Mouse (Mus musculus) midbrain, embryonic 10.5 days (tissue): ENCODE data around the gene Etv6. TPM values are rescaled to one million over a fixed set of nuclear protein-coding genes. Genes with fewer than 3 reads are reported as not detected.

Experiments
- DNase-seq: peaks from one replicate; pipeline ENCODE4 v3.0.0-alpha.2; 2017; ENCODE audit warnings: low spot score
- H3K27ac ChIP-seq: fragments of 300-500 bp; sonication (generic); replicated peaks from 2 replicates; pipeline ENCODE4 v1.5.1; 2016; ENCODE audit warnings: mild to moderate bottlenecking
- H3K27me3 ChIP-seq: fragments of 300-500 bp; sonication (generic); 2 replicates; pipeline ENCODE4 v1.6.1; 2016; ENCODE audit warnings: low read depth, mild to moderate bottlenecking; ENCODE audit not compliant: poor library complexity, severe bottlenecking
- H3K36me3 ChIP-seq: fragments of 300-500 bp; sonication (generic); 2 replicates; pipeline ENCODE4 v1.6.1; 2016; ENCODE audit warnings: mild to moderate bottlenecking, moderate library complexity
- H3K4me1 ChIP-seq: fragments of 300-500 bp; sonication (generic); 2 replicates; pipeline ENCODE4 v1.6.1; 2016
- H3K4me3 ChIP-seq: fragments of 300-500 bp; sonication (generic); 2 replicates; pipeline ENCODE4 v1.5.1; 2016; ENCODE audit warnings: mild to moderate bottlenecking, moderate library complexity
- H3K9me3 ChIP-seq: fragments of 300-500 bp; sonication (generic); replicated peaks from 2 replicates; pipeline ENCODE4 v1.6.1; 2016; ENCODE audit warnings: mild to moderate bottlenecking
- WGBS: fragments of 180-500 bp; shearing (Covaris S2); methylation state at CpG from one replicate; pipeline ENCODE4 v1.1.7; 2016; 5-methylcytosine and 5-hydroxymethylcytosine counted together
- polyA plus RNA-seq: library from polyadenylated mRNA; unstranded; fragments of >200 nt; fragmentation: Nextera tagmentation; extraction: Ambion mirVana; gene quantifications from 2 replicates; pipeline ENCODE4 v1.2.1, GENCODE M21; 2016

The Etv6 gene
- polyA plus RNA-seq, 1 experiment from 2014 or later, result 12.6 TPM

GRCm38 (mm10) chr6:134173439-134173838 is 137.9 kb downstream of the Etv6 start:
- Histone ChIP-seq H3K4me3 (no peak overlapping the region), H3K36me3 (0 out of 2 replicates have a peak, but pooled peaks cover 3% of the 10 kb centered on the region), H3K27me3 (no peaks in the 10 kb centered on the region), H3K27ac (no peak overlapping the region), H3K4me1 (peaks cover 15% of the 10 kb centered on the region), H3K9me3 (no peaks in the 10 kb centered on the region)
- 84% methylated on average over 6 of the region's 6 CpGs for WGBS
- DNase-seq, result no peak

GRCm38 (mm10) chr6:134175059-134175458 is 139.6 kb downstream of the Etv6 start:
- Histone ChIP-seq H3K27ac (no peak overlapping the region), H3K9me3 (no peaks in the 10 kb centered on the region), H3K4me1 (peaks cover 15% of the 10 kb centered on the region), H3K36me3 (0 out of 2 replicates have a peak, but pooled peaks cover 3% of the 10 kb centered on the region), H3K27me3 (no peaks in the 10 kb centered on the region), H3K4me3 (no peak overlapping the region)
- WGBS, result 68% methylated on average over 9 of the region's 9 CpGs
- no peak for DNase-seq

GRCm38 (mm10) chr6:134177196-134177595 is 141.7 kb downstream of the Etv6 start:
- no peaks in the 10 kb centered on the region for H3K9me3 ChIP-seq
- no peak overlapping the region for H3K27ac ChIP-seq
- H3K27me3 ChIP-seq, result no peaks in the 10 kb centered on the region
- H3K4me3 ChIP-seq, result no peak overlapping the region
- 78% methylated on average over 5 of the region's 5 CpGs for WGBS
- DNase-seq, result no peak
- no peaks in the 10 kb centered on the region for H3K36me3 ChIP-seq
- H3K4me1 ChIP-seq, result peaks cover 6% of the 10 kb centered on the region; the same call in 1 of the 2 replicates

- 91% methylated on average over 17 of the region's 17 CpGs for WGBS
- no peak overlapping the region for H3K4me3 ChIP-seq
- H3K9me3 ChIP-seq, result no peaks in the 10 kb centered on the region
- no peak for DNase-seq
- peaks cover 6% of the 10 kb centered on the region; the same call in 1 of the 2 replicates for H3K4me1 ChIP-seq
- H3K27ac ChIP-seq, result no peak overlapping the region
- H3K36me3 ChIP-seq, result no peaks in the 10 kb centered on the region
- H3K27me3 ChIP-seq, result no peaks in the 10 kb centered on the region
Observed at GRCm38 (mm10) chr6:134182301-134182948, 146.9 kb downstream of the Etv6 start.

- H3K27ac ChIP-seq, result no peak overlapping the region
- H3K27me3 ChIP-seq, result no peaks in the 10 kb centered on the region
- H3K9me3 ChIP-seq, result no peaks in the 10 kb centered on the region
- no peaks in the 10 kb centered on the region for H3K36me3 ChIP-seq
- DNase-seq, result no peak
- H3K4me1 ChIP-seq, result peaks cover 14% of the 10 kb centered on the region
- WGBS, result 87% methylated on average over 11 of the region's 11 CpGs
- no peak overlapping the region for H3K4me3 ChIP-seq
Observed at GRCm38 (mm10) chr6:134183592-134184342, 148.3 kb downstream of the Etv6 start.

GRCm38 (mm10) chr6:134186286-134186903 is 150.9 kb downstream of the Etv6 start:
- no peaks in the 10 kb centered on the region for H3K9me3 ChIP-seq
- H3K4me3 ChIP-seq, result no peak overlapping the region
- no peak for DNase-seq
- no peak overlapping the region for H3K27ac ChIP-seq
- H3K36me3 ChIP-seq, result no peaks in the 10 kb centered on the region
- no peaks in the 10 kb centered on the region for H3K27me3 ChIP-seq
- 80% methylated on average over 6 of the region's 6 CpGs for WGBS
- peaks cover 27% of the 10 kb centered on the region for H3K4me1 ChIP-seq

GRCm38 (mm10) chr6:134188719-134189118 is 153.2 kb downstream of the Etv6 start:
- H3K36me3 ChIP-seq, result no peaks in the 10 kb centered on the region
- no peak for DNase-seq
- H3K4me1 ChIP-seq, result peaks cover 27% of the 10 kb centered on the region
- H3K4me3 ChIP-seq, result no peak overlapping the region
- 65% methylated on average over 3 of the region's 3 CpGs for WGBS
- H3K27ac ChIP-seq, result no peak overlapping the region
- no peaks in the 10 kb centered on the region for H3K9me3 ChIP-seq
- no peaks in the 10 kb centered on the region for H3K27me3 ChIP-seq

- WGBS, result 70% methylated on average over 5 of the region's 5 CpGs
- Histone ChIP-seq H3K4me1 (peaks cover 27% of the 10 kb centered on the region), H3K27me3 (no peaks in the 10 kb centered on the region), H3K4me3 (no peak overlapping the region), H3K9me3 (no peaks in the 10 kb centered on the region), H3K27ac (peak overlapping the region; percentile 70), H3K36me3 (no peaks in the 10 kb centered on the region)
- no peak for DNase-seq
Observed at GRCm38 (mm10) chr6:134189174-134189573, 153.7 kb downstream of the Etv6 start.

GRCm38 (mm10) chr6:134189575-134190132 is 154.2 kb downstream of the Etv6 start:
- DNase-seq, result peak; percentile 23
- H3K4me1 ChIP-seq, result peaks cover 27% of the 10 kb centered on the region

GRCm38 (mm10) chr6:134190597-134191278 is 155.2 kb downstream of the Etv6 start:
- Histone ChIP-seq H3K9me3 (no peaks in the 10 kb centered on the region), H3K27me3 (no peaks in the 10 kb centered on the region), H3K36me3 (no peaks in the 10 kb centered on the region), H3K4me1 (peaks cover 27% of the 10 kb centered on the region), H3K4me3 (no peak overlapping the region), H3K27ac (no peak overlapping the region)
- DNase-seq, result no peak
- 94% methylated on average over 7 of the region's 7 CpGs for WGBS

More at GRCm38 (mm10) chr6:134189575-134190132, 154.2 kb downstream of the Etv6 start:
- Histone ChIP-seq H3K4me3 (no peak overlapping the region), H3K27ac (peak overlapping the region; percentile 70), H3K27me3 (no peaks in the 10 kb centered on the region), H3K9me3 (no peaks in the 10 kb centered on the region), H3K36me3 (no peaks in the 10 kb centered on the region)
- 52% methylated on average over 7 of the region's 7 CpGs for WGBS

- Histone ChIP-seq H3K27ac (no peak overlapping the region), H3K4me1 (peaks cover 21% of the 10 kb centered on the region), H3K9me3 (no peaks in the 10 kb centered on the region), H3K36me3 (no peaks in the 10 kb centered on the region), H3K4me3 (no peak overlapping the region), H3K27me3 (no peaks in the 10 kb centered on the region)
- DNase-seq, result no peak
Observed at GRCm38 (mm10) chr6:134192710-134193109, 157.2 kb downstream of the Etv6 start.

GRCm38 (mm10) chr6:134199895-134200294 is 164.4 kb downstream of the Etv6 start:
- H3K4me1 ChIP-seq, result peaks cover 6% of the 10 kb centered on the region; the same call in 1 of the 2 replicates
- no peaks in the 10 kb centered on the region for H3K36me3 ChIP-seq
- H3K27ac ChIP-seq, result no peak overlapping the region
- DNase-seq, result no peak
- H3K9me3 ChIP-seq, result no peaks in the 10 kb centered on the region
- H3K4me3 ChIP-seq, result no peak overlapping the region
- WGBS, result 95% methylated on average over 1 of the region's 1 CpGs
- H3K27me3 ChIP-seq, result no peaks in the 10 kb centered on the region
